Mouse (Mus musculus) liver, adult 2 months (tissue): ENCODE results near the gene Sox12. TPM values are rescaled to one million over a fixed set of nuclear protein-coding genes. Genes with fewer than 3 reads are reported as not detected.

ENCODE experiments used
- DNase-seq: peaks from one replicate; pipeline ENCODE4 v3.0.0-alpha.2; 2011; ENCODE audit warnings: low read depth, low spot score; ENCODE audit errors: extremely low read depth
- H3K27ac ChIP-seq: fragments of 200-500 bp; replicated peaks from 2 replicates; pipeline ENCODE4 v1.5.1; 2012; ENCODE audit warnings: low read depth, mild to moderate bottlenecking, control low read depth, inconsistent platforms, low read length; ENCODE audit not compliant: insufficient read depth
- H3K27me3 ChIP-seq: fragments of 200-500 bp; 2 replicates; pipeline ENCODE4 v1.6.1; 2012; ENCODE audit warnings: mild to moderate bottlenecking, moderate library complexity, low read length, inconsistent platforms; ENCODE audit not compliant: control insufficient read depth, insufficient read depth
- H3K36me3 ChIP-seq: fragments of 200-500 bp; 2 replicates; pipeline ENCODE4 v1.6.1; 2012; ENCODE audit warnings: low read length, inconsistent platforms; ENCODE audit not compliant: control insufficient read depth, insufficient read depth
- H3K4me1 ChIP-seq: fragments of 200-500 bp; 2 replicates; pipeline ENCODE4 v1.6.1; 2011; ENCODE audit warnings: low read length; ENCODE audit not compliant: control insufficient read depth, insufficient read depth
- H3K4me3 ChIP-seq: fragments of 200-500 bp; 2 replicates; pipeline ENCODE4 v1.5.1; 2011; ENCODE audit warnings: low read depth, mild to moderate bottlenecking, control low read depth, low read length, moderate library complexity; ENCODE audit not compliant: insufficient read depth
- H3K79me2 ChIP-seq: fragments of 200-500 bp; 2 replicates; pipeline ENCODE4 v1.6.1; 2012; ENCODE audit warnings: inconsistent platforms, mild to moderate bottlenecking, low read length, moderate library complexity; ENCODE audit not compliant: control insufficient read depth, insufficient read depth
- H3K9ac ChIP-seq: fragments of 200-500 bp; 2 replicates; pipeline ENCODE4 v1.6.1; 2012; ENCODE audit warnings: low read depth, mild to moderate bottlenecking, control low read depth, inconsistent platforms, low read length
- CTCF ChIP-seq: fragments of 200-500 bp; IDR thresholded peaks from 2 replicates; pipeline ENCODE4 v1.5.1; 2011; ENCODE audit warnings: low read depth, low read length, control low read depth
- POLR2A ChIP-seq: fragments of 200-500 bp; IDR thresholded peaks from 2 replicates; pipeline ENCODE4 v1.6.1; 2011; ENCODE audit warnings: low read length, control low read depth; ENCODE audit not compliant: insufficient read depth; ENCODE audit errors: extremely low read depth
- WGBS: fragments of 180-500 bp; shearing (Covaris S2); methylation state at CpG from one replicate; pipeline ENCODE4 v1.1.7; 2018; 5-methylcytosine and 5-hydroxymethylcytosine counted together
- polyA plus RNA-seq: library from polyadenylated mRNA; depleted of rRNA; stranded (reverse); fragments of >200 nt; gene quantifications from 2 replicates; pipeline ENCODE4 v1.2.3, GENCODE M21; 2012
- total RNA-seq: library from RNA; depleted of rRNA; stranded (reverse); fragments of >200 nt; gene quantifications from 2 replicates; pipeline ENCODE4 v1.2.3, GENCODE M21; 2014

Sox12 gene
- total and polyA plus RNA-seq, 2 experiments: 0.18 to 1.7 TPM

DNA sequence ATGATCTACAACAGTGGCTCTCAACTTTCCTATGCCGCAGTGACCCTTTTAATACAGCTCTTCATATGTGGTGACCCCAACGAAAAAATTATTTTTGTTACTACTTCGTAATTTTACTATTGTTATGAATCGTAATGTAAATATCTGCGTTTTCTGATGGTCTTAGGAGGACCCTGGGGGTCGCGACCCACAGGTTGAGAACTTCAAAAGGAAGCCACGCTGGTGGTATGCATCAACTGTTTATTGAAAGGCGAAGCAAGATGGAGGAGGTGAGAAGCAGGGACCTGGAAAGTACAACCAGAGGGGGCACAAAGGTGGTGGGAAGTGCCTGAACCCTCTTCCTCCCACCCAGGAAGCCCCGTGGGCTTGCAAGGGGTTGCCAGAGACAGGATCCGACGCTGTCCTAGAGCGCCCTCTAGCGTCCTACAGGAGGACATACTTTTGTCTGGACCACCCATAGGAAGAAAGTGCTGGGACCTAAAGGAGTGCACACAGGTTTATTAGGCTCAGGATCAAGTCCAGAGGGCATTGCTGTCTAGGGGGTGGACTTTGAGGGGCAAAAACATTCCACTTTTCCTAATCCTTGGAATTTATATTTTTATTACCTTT lies 29.2 kb downstream of the Sox12 start:
- DNase-seq: peak; percentile 31
- TF ChIP-seq POLR2A (no peak), CTCF (peak; percentile 92)
- Histone ChIP-seq H3K27ac (no peak overlapping the region), H3K27me3 (no peaks in the 10 kb centered on the region), H3K79me2 (no peaks in the 10 kb centered on the region), H3K4me3 (no peak overlapping the region), H3K36me3 (no peaks in the 10 kb centered on the region), H3K9ac (no peak overlapping the region), H3K4me1 (peaks cover 6% of the 10 kb centered on the region; the same call in 1 of the 2 replicates)
- 29% methylated on average over 14 of the region's 14 CpGs for WGBS

DNA sequence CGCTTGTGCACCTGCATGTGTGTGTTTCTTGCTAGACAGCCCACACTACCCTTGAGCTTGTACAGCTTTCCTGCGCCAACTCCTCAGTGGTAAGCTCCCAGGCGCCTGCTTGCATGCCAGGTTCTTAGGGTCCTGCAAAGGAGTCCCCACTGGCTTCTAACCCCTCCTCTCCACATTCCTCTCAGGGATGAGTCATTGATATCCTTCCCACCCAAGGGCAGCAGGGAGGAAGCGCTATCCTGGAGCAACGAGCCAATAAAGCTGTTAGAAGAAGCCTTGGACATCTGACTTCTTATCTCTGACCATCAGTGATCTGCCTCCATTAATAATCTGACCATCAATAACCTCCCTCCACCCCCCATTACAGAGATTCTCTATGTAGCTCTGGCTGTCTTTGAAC lies 29.9 kb downstream of the Sox12 start:
- no peak for DNase-seq
- peaks cover 8% of the 10 kb centered on the region for H3K4me1 ChIP-seq
- no peak overlapping the region for H3K4me3 ChIP-seq
- no peak overlapping the region for H3K27ac ChIP-seq
- WGBS: 82% methylated on average over 5 of the region's 5 CpGs
- H3K36me3 ChIP-seq: no peaks in the 10 kb centered on the region
- no peaks in the 10 kb centered on the region for H3K79me2 ChIP-seq
- TF ChIP-seq CTCF (no peak), POLR2A (no peak)
- H3K27me3 ChIP-seq: no peaks in the 10 kb centered on the region
- no peak overlapping the region for H3K9ac ChIP-seq

- TF ChIP-seq POLR2A: no peak
- TF ChIP-seq CTCF: peak; percentile 97
- H3K27ac ChIP-seq: peak overlapping the region; percentile 40
- H3K79me2 ChIP-seq: no peaks in the 10 kb centered on the region
- DNase-seq: peak; percentile 99
- H3K4me3 ChIP-seq: no peak overlapping the region
- H3K36me3 ChIP-seq: no peaks in the 10 kb centered on the region
- peaks cover 25% of the 10 kb centered on the region for H3K4me1 ChIP-seq
- H3K9ac ChIP-seq: no peak overlapping the region
- no peaks in the 10 kb centered on the region for H3K27me3 ChIP-seq
- 8% methylated on average over 17 of the region's 17 CpGs for WGBS
Measured at GRCm38 (mm10) chr2:152363245-152364147, 34.4 kb downstream of the Sox12 start.

- WGBS: 90% methylated on average over 8 of the region's 8 CpGs
- H3K4me3 ChIP-seq: no peak overlapping the region
Measured at GRCm38 (mm10) chr2:152361193-152361592, 36.7 kb downstream of the Sox12 start.

GRCm38 (mm10) chr2:152360271-152360775 lies 37.5 kb downstream of the Sox12 start:
- under 1% methylated on average over 7 of the region's 7 CpGs for WGBS
- no peak for TF ChIP-seq CTCF
- peak overlapping the region; percentile 64 for H3K27ac ChIP-seq

More at GRCm38 (mm10) chr2:152361193-152361592, 36.7 kb downstream of the Sox12 start:
- Histone ChIP-seq H3K79me2 (no peaks in the 10 kb centered on the region), H3K27ac (peak overlapping the region; percentile 1), H3K4me1 (peaks cover 25% of the 10 kb centered on the region), H3K9ac (no peak overlapping the region), H3K36me3 (no peaks in the 10 kb centered on the region), H3K27me3 (no peaks in the 10 kb centered on the region)
- peak; percentile 10 for DNase-seq
- TF ChIP-seq CTCF (no peak), POLR2A (no peak)

More at GRCm38 (mm10) chr2:152360271-152360775, 37.5 kb downstream of the Sox12 start:
- Histone ChIP-seq H3K4me3 (no peak overlapping the region), H3K4me1 (peaks cover 25% of the 10 kb centered on the region), H3K9ac (no peak overlapping the region; the same call in 1 of the 2 replicates), H3K27me3 (no peaks in the 10 kb centered on the region), H3K79me2 (no peaks in the 10 kb centered on the region), H3K36me3 (no peaks in the 10 kb centered on the region)
- DNase-seq: peak; percentile 97
